Mouse (Mus musculus) embryonic stem cell, embryonic (primary cell): ENCODE results near the gene Tgif2.

Experiments
- CTCF ChIA-PET, 4 experiments: fragments of 300-600 bp in 2 of 4; fragments of 350-600 bp in 2 of 4; sonication (Branson Sonifier 250); formaldehyde crosslinking; loops; one replicate each; lab custom pipeline; 2022; ENCODE audit warnings: inconsistent platforms in 2 of 4; lab: Charles Lee
- POLR2A ChIA-PET, 4 experiments: fragments of 300-600 bp in 2 of 4; fragments of 350-600 bp in 2 of 4; sonication (Branson Sonifier 250); formaldehyde crosslinking; loops; one replicate each; lab custom pipeline; 2022; ENCODE audit warnings: antibody characterized with exemption in 4 of 4, inconsistent platforms in 1 of 4; lab: Charles Lee

Tgif2 gene

DNA sequence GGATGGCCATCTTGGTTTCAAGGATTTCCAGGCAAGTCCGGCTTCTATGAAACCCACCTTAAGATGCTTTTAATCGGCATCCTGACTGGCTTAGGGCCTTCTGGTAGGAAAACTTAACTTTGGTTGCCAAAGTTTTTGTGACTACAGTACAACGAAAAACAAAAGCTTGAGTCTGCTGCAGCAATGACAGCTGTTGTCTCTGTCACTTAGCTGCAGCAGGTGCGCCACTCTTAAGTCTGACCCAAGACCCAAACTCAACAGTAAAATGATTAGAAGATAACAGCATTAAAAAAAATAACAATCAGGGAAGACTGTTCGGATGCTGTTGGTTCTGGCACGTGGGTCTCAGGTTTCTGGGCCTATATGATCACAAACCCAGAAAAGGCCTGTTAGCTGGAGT is 968 bp upstream of the Tgif2 start:
- CTCF ChIA-PET: interaction anchor here in 1 of 4 experiments (1.3 kb wide), 1 partner anchor 29 kb away, joined by 3 read pairs; no protein-coding TSS in a partner anchor
- POLR2A ChIA-PET: interaction anchor here in 3 of 4 experiments (0.6 to 5.9 kb wide), 16 partner anchors 9 to 883 kb away, joined by 4 to 59 read pairs (median 4); partner anchors contain the start of genes Rab5if (in 2 of the 3), 4930518I15Rik (in 1 of the 3), Cep250 (in 1 of the 3) and Myl9 (in 1 of the 3)

DNA sequence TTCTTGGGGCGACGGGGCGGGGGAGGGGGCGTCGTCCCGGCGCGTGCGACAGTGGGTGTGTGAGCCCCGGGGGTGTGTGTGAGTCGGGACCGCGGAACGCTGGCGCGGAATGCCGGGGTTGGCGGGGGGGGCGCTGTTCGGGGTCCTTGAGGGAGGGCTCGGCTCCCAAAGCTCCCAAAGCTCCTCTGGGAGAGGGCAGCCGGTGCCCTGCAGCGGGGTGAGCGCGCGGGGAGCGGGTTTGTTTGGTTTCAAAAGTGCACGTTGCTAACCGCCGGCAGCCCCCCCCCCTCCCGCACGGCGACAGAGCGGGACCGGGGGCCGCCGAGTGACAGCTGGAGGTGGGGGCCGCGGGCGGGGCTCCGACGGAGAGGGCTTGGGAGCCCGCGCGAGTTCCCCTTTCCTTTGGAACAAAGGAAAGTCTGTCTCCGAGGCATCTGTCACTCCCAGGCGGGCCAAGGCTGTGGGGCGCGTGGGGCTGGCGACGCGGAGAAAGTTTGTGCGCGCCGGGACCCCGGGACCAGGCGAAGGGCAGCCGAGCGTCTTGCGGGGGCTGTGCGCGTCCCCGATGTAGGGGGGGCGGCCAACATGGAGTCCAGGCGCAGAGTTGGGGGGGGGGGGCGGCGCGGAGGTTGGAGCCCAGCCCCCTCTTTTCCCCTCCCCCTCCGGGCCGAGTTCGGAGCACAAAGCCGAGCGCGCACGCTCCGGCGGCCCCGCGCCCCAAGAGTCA is 657 bp downstream of the Tgif2 start:
- POLR2A ChIA-PET: interaction anchor here (0.6 to 5.9 kb wide), 52 partner anchors 9 to 1203 kb away, joined by 3 to 59 read pairs (median 4); partner anchors contain the start of genes Rab5if (in 3 of the 4), Rbl1 (in 2 of the 4), 4930518I15Rik (in 1 of the 4) and Cep250 (in 1 of the 4)
- CTCF ChIA-PET: interaction anchor here (0.6 to 2.0 kb wide), 9 partner anchors 22 to 1312 kb away, joined by 3 to 18 read pairs (median 5); partner anchors contain the start of gene Rab5if (in 3 of the 4)

DNA sequence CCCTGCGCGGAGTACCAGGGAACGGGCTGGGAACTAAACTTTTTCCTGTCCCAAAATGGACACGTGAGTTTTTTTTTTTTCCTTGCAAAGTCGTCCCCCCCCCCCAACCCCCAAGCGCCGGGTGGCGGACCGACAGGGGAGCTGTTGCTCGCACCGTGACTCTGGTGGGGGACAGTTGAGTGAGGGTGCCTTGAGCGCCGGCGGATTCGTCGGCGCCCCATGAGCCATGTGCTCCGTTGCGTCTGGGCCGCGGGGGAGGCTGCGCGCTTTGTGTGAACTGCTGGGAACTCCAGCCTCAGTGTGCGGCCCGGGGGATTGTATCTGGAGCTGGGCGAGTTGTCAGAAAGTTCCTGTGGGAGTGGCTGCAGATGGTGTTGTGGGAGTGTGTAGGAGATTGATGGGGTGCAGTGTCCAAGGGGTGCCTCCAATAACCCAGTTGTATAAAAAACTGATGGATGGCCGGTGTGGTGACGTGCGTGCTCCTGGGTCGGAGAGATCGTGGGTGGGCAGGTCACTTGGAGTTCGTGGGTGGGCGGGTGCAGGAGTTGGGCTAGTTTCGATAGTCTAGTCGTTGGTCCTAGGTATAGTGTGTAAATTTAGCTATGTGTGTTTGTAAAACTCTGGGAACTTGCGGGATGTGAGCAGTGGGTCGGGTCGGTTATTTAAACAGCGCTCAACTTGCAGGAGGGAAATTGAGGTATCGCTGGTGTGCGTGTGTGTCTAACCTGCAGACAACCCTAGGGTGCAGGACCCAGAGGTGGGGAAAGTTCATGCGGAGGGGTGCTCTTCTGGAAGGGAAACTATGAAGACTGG is 1.4 kb downstream of the Tgif2 start:
- CTCF ChIA-PET: interaction anchor here in 3 of 4 experiments (0.5 to 2.0 kb wide), 9 partner anchors 13 to 1311 kb away, joined by 3 to 10 read pairs (median 4); partner anchors contain the start of gene Rab5if (in 3 of the 3)
- POLR2A ChIA-PET: interaction anchor here (0.5 to 5.9 kb wide), 47 partner anchors 10 to 1202 kb away, joined by 3 to 59 read pairs (median 3); partner anchors contain the start of genes Rab5if (in 4 of the 4), 4930518I15Rik (in 3 of the 4), Dsn1 (in 1 of the 4) and Rbm39 (in 1 of the 4)

DNA sequence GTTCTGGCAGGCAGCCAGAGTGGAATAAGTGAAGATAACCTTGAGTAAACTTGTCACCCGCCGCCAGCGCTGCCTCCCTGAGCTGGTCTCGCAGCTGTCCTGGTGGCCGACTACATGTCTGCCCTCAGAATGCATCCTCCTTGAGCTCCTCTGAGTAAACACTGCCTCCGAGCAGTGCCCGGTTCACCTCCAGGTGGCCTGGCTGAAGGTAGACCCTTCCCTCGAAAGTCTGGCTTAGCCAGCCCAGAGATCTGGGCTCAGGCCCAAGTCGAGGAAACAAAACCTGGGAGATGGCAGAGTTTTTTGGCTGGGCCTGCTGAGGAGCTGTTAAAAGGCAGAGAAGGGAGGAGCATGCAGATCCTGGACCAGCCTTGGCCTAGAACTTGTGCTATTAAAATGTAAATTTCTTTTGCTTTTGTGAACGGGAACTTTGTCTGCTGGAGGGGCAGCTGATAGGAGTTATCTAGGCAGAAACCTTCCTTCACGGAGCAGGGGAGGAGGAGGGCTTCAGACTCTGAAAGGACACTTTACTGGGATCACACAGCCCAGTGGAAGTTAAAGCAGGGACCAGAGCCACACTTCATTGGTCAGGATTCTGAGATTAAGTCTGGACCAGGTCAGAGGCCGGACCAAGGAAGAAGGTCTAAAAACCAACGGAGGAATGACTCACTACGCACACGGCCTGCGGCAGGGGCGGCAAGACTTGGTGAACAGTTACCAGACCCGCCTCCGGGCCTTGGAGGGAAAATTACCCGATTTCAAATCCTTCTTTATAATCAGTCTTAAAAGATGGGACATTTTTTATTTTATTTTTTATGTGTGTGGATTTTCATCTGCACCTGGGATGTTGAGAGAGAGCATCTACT is 2.3 kb downstream of the Tgif2 start:
- ChIA-PET CTCF (interaction anchor here in 3 of 4 experiments (0.5 to 2.0 kb wide), 10 partner anchors 9 to 400 kb away, joined by 3 to 10 read pairs (median 4); partner anchors contain the start of gene Rab5if (in 3 of the 3)), POLR2A (interaction anchor here (0.6 to 5.9 kb wide), 44 partner anchors 9 to 725 kb away, joined by 3 to 59 read pairs (median 4); partner anchors contain the start of genes Rab5if (in 4 of the 4), 4930518I15Rik (in 3 of the 4), Dsn1 (in 1 of the 4) and Rbl1 (in 1 of the 4))

DNA sequence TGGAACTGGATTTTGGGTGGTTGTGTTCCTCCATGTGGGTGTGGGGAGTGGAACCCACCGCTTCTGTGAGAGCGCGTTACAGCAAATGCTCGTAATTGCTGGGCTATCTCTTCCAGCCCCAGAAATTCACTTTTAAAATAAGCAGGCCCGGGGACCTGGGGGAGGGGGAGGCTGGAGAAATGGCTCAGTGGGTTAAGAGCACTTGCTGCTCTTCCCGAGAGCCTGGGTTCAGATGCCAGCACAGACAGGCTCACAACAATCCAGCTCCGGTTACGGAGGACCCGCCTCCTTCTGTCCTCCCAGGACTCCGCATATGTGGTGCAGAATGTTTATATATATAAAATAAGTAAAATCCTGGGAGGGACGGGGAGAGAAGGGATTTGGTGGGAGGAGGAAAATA is 2.9 kb downstream of the Tgif2 start:
- ChIA-PET POLR2A (interaction anchor here in 3 of 4 experiments (1.0 to 5.9 kb wide), 16 partner anchors 9 to 362 kb away, joined by 3 to 59 read pairs (median 7); partner anchors contain the start of genes 4930518I15Rik (in 3 of the 3), Rab5if (in 1 of the 3) and Rbl1 (in 1 of the 3)), CTCF (interaction anchor here in 1 of 4 experiments (1.0 to 2.0 kb wide), 4 partner anchors 8 to 178 kb away, joined by 3 to 10 read pairs (median 4); partner anchors contain the start of gene Rab5if)

DNA sequence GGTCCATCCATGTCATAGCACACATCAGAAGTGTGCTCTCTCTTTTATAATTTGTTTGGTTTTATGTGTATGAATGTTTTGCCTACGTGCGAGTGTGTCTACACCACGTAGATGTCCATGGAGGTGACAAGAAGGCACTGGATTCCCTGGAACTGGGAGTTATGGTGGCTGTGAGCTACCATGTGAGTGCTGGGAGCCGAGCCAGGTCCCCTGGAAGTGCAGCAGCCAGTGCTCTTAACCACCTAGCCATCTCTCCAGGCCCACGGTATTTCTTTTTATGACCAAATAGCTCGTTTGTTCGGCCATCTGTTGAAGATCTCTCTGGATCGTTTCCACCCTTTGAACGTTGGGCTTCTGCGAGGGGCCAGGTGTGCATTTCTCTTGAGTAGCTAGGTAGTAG is 3.5 kb downstream of the Tgif2 start:
- CTCF ChIA-PET: interaction anchor here in 1 of 4 experiments (0.6 to 1.0 kb wide), 2 partner anchors 177 to 254 kb away, joined by 3 read pairs; no protein-coding TSS in a partner anchor
- POLR2A ChIA-PET: interaction anchor here in 3 of 4 experiments (0.6 to 5.9 kb wide), 16 partner anchors 8 to 401 kb away, joined by 3 to 59 read pairs (median 4); partner anchors contain the start of genes 4930518I15Rik (in 2 of the 3), Rab5if (in 2 of the 3), Dsn1 (in 1 of the 3) and Ndrg3 (in 1 of the 3)

DNA sequence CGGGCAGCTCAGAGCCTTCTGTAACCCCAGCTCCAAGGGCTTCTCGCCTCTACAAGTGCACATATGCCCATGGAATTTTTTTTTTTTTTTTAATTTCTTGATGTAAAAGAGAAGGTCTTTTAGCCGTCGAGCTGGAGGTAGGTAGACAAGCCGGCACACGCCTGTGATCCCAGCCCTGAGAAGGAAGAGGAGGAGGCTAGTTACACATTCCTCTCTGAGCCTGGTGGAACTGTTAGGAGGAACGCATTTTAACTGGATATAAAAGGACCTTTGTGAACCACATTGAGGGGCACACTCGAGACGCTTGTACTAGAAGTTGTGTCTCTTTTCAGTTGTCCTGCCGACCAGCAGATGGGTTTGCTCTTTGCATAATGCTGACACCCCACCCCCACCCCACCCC is 4.9 kb downstream of the Tgif2 start:
- POLR2A ChIA-PET: interaction anchor here in 3 of 4 experiments (0.6 to 5.9 kb wide), 10 partner anchors 10 to 162 kb away, joined by 3 to 59 read pairs (median 6); partner anchors contain the start of genes 4930518I15Rik (in 2 of the 3), Dsn1 (in 1 of the 3) and Rab5if (in 1 of the 3)

DNA sequence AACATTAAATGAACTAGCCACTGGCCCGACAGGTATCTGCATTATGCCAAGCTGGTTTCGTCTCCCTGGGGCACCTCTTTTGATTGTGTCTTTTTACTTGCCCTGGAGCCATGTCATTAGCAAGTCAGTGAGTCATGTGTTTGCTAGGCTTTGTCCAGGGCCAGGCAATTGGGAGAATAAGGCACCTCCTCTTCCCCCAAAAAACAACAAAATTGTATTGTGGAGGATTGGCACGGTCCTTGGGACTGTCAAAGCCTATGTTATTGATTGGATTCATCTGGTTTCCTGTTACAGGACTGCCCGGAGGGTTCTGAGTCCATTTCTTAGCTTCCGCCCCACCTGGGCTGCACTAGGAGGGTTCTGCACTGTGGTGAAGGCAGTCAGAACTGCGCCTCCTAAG is 7.8 kb downstream of the Tgif2 start:
- POLR2A ChIA-PET: interaction anchor here in 3 of 4 experiments (0.5 to 5.2 kb wide), 13 partner anchors 9 to 1305 kb away, joined by 3 to 22 read pairs (median 4); partner anchors contain the start of genes 4930518I15Rik (in 3 of the 3) and Rab5if (in 3 of the 3)
- CTCF ChIA-PET: interaction anchor here in 1 of 4 experiments (0.7 kb wide), 1 partner anchor 397 kb away, joined by 3 read pairs; no protein-coding TSS in a partner anchor

More for the DNA sequence above, 4.9 kb downstream of the Tgif2 start:
- CTCF ChIA-PET: interaction anchor here in 3 of 4 experiments (0.6 to 1.7 kb wide), 5 partner anchors 10 to 794 kb away, joined by 3 to 7 read pairs (median 5); no protein-coding TSS in a partner anchor

DNA sequence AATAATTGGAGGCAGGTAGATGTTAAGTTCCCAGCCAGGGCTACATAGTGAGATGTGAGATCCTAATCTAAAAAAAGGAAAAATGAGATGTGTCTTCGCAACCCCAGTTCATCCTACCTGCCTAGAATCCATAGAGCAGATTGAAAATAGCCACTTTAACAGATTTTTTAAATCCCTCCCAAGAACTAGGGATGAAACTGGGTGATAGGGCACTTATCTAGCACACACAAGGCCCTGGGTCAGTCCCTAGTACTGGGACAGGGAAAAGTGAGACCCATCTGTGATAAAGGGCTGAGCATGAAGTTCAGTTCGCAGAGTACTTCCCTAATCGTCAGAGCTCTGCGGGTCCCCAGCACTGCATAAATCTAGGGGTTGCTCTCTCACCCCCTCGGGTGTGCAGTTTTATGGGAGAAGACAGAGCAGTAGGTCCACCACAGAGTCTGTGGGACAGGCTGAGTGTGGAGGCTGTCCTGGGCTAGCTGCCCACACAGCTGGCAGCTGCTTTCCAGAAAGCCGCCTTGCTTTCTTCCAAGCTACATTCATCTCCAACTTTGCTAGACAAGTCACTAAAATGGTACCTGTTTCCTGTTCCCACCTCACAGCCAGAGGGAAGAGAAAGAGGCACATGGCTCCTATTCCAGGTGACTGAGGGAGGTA is 8.8 kb downstream of the Tgif2 start:
- POLR2A ChIA-PET: interaction anchor here in 3 of 4 experiments (1.1 to 5.2 kb wide), 10 partner anchors 9 to 16 kb away, joined by 3 to 22 read pairs (median 4); partner anchors contain the start of genes 4930518I15Rik (in 2 of the 3), Rab5if (in 2 of the 3) and Tgif2 (in 2 of the 3)
- CTCF ChIA-PET: interaction anchor here in 1 of 4 experiments (0.7 kb wide), 1 partner anchor 398 kb away, joined by 3 read pairs; no protein-coding TSS in a partner anchor

DNA sequence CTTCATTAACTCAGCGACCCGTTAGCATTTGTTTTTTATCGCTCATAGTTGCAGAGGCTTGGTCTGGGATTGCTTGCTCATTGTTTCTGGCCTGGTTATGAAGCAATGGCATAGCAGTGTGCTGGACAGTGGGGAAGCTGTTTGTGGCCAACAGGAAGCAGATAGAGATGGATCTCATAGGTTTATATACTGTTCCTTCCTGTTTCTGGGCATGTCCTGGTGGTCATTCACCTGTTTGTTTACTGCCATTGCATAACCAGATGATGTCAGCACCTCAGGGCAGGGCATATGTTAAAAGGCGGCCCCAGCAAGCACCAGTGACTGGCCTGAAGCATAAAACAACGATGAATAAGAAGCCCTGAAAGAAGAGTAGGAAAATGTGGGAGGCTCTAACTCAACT is 10.7 kb downstream of the Tgif2 start:
- ChIA-PET CTCF (interaction anchor here in 1 of 4 experiments (0.7 kb wide), 1 partner anchor 8 kb away, joined by 3 read pairs; no protein-coding TSS in a partner anchor), POLR2A (interaction anchor here in 3 of 4 experiments (0.6 to 5.2 kb wide), 13 partner anchors 8 to 576 kb away, joined by 3 to 28 read pairs (median 8); partner anchors contain the start of genes Rab5if (in 2 of the 3) and Tgif2 (in 2 of the 3))

DNA sequence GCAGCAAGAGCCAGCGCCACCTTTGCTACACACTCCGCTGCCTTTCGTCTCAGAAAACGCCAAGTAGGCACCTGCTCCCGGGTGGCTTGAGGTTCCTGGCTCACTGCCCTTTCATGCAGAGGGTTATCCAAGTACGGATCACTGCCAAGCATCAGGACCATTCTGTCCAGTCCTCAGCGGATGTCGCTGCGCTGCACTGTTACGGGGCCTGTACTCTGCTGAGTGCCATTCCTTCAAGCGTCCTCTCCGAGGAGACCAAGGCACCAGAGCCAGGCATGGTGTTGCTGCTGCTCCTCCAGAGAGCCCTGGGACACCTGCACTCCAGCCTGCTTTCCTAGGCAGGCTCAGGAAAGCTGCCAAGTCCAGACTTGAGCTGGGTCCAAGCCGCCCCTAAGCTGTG is 13.8 kb downstream of the Tgif2 start:
- POLR2A ChIA-PET: interaction anchor here in 3 of 4 experiments (1.0 to 1.3 kb wide), 5 partner anchors 9 to 14 kb away, joined by 3 to 7 read pairs (median 6); partner anchors contain the start of genes Rab5if (in 2 of the 3) and Tgif2 (in 1 of the 3)
- CTCF ChIA-PET: interaction anchor here in 1 of 4 experiments (0.9 to 1.3 kb wide), 2 partner anchors 12 to 43 kb away, joined by 3 read pairs; no protein-coding TSS in a partner anchor

DNA sequence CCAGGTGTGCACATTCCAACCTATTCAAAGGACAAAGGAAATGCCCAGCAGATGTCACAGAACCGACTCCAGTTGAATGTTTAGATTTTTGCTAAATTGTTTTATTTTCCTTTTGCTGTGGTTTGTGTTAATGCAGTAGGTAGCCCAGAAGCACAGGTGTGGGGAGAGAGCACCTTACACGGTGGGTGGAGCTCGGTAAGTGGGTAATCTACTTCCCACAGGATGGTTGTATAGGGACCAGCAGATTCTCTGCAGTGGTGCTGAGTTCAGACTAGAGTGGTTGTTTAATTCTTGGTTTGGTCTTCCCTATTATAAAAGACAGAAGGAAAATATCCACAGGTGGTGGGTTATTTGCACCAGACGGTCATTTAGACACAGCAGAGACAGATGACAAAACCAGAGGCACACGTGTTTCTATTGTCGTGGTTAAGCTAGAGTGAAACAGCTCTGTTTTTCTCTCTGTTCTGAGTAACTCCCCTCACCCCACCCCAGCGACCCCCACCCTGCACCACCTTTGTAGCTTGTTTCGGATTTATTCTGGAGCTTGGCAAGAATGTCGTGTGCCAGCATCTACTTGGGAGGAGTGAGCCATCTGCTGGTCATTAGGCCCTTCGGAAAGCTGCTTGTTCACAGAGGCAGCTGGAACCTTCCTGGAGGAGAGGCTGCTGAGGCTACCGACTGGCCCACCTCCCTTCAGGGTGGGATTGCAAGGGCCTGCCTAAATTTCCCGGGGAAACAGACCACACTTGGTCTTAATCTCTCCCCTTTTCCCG is 14.4 kb downstream of the Tgif2 start:
- ChIA-PET CTCF (interaction anchor here in 3 of 4 experiments (0.5 to 1.3 kb wide), 11 partner anchors 8 to 242 kb away, joined by 3 to 9 read pairs (median 3); partner anchors contain the start of gene Rab5if (in 2 of the 3)), POLR2A (interaction anchor here in 3 of 4 experiments (0.8 to 1.3 kb wide), 8 partner anchors 9 to 14 kb away, joined by 3 to 7 read pairs (median 4); partner anchors contain the start of genes Rab5if (in 2 of the 3) and Tgif2 (in 1 of the 3))

DNA sequence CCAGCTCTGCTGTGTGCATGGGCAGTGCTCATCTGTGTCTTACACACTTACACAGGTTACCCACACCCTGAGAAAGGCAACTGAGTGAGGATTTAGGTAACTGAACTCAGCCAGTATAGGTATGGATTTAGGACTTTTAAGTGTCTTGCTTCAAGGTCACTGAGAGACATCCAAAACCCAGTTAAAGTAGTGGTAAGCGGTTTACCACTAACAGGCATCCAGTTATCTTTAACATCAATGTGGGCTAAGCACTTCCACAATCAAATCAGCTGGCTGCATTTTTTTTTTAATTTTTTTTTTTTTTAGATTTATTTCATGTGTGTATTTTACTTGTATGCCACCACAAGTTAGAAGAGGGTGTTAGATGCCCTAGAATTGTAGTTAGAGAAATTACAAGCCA is 16.5 kb downstream of the Tgif2 start:
- ChIA-PET POLR2A (interaction anchor here in 3 of 4 experiments (1.0 to 3.7 kb wide), 6 partner anchors 8 to 31 kb away, joined by 3 to 24 read pairs (median 6); partner anchors contain the start of genes Sla2 (in 1 of the 3) and Tgif2 (in 1 of the 3)), CTCF (no interaction called here)

DNA sequence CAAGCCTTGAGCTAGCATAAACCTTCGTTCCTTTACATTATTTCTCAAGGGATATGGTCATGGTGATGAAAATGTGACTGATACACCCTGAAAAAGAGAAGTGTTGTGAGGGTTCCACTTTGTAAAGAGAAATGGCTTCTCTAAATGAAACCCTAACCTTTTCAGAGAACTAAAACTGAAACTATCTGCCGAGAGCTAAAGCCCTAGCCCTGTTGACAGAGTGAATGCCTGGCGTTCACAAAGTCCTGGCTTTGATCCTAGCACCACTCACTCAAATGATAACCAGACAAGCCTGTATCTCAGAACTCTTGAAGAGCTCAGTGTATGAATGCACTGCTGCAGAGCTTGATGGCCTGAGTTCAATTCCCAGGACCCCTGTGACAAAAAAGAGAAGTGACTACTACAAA is 17.6 kb downstream of the Tgif2 start:
- POLR2A ChIA-PET: interaction anchor here in 3 of 4 experiments (0.6 to 4.3 kb wide), 18 partner anchors 8 to 561 kb away, joined by 3 to 28 read pairs (median 4); partner anchors contain the start of genes Sla2 (in 1 of the 3) and Tgif2 (in 1 of the 3)
- CTCF ChIA-PET: interaction anchor here in 1 of 4 experiments (0.6 to 0.8 kb wide), 3 partner anchors 11 to 127 kb away, joined by 3 read pairs; no protein-coding TSS in a partner anchor
